Mouse (Mus musculus) limb, embryonic 14.5 days (tissue): Measurements from ENCODE around the gene Polh. TPM values are rescaled to one million over a fixed set of nuclear protein-coding genes. Genes with fewer than 3 reads are reported as not detected.

Source experiments
- ATAC-seq: fragments of 200-750 bp; cut with Nextera tagmentation; 2 replicates; pipeline ENCODE4 v1.8.0; 2017; ENCODE audit warnings: low read depth, moderate number of reproducible peaks, moderate TSS enrichment; ENCODE audit not compliant: low FRiP score
- DNase-seq: peaks from one replicate; pipeline ENCODE4 v3.0.0-alpha.2; 2015; ENCODE audit warnings: low spot score
- H3K27ac ChIP-seq: fragments of 300-500 bp; sonication (generic); replicated peaks from 2 replicates; pipeline ENCODE4 v1.5.1; 2014; ENCODE audit warnings: low read depth, mild to moderate bottlenecking, low read length, moderate library complexity, mixed read lengths
- H3K27me3 ChIP-seq: fragments of 300-500 bp; sonication (generic); 2 replicates; pipeline ENCODE4 v1.6.1; 2014; ENCODE audit warnings: low read length, mixed read lengths; ENCODE audit not compliant: control insufficient read depth, insufficient read depth
- H3K36me3 ChIP-seq: fragments of 300-500 bp; sonication (generic); 2 replicates; pipeline ENCODE4 v1.6.1; 2014; ENCODE audit warnings: mild to moderate bottlenecking, low read length, moderate library complexity, mixed read lengths; ENCODE audit not compliant: control insufficient read depth, insufficient read depth
- H3K4me1 ChIP-seq: fragments of 300-500 bp; sonication (generic); 2 replicates; pipeline ENCODE4 v1.6.1; 2014; ENCODE audit warnings: antibody characterized with exemption, low read length, mixed read lengths; ENCODE audit not compliant: control insufficient read depth, insufficient read depth
- H3K4me2 ChIP-seq: fragments of 300-500 bp; sonication (generic); replicated peaks from 2 replicates; pipeline ENCODE4 v1.6.1; 2014; ENCODE audit warnings: low read depth, mild to moderate bottlenecking, low read length, moderate library complexity; ENCODE audit not compliant: severe bottlenecking
- H3K4me3 ChIP-seq: fragments of 300-500 bp; sonication (generic); replicated peaks from 2 replicates; pipeline ENCODE4 v1.5.1; 2014; ENCODE audit warnings: low read length
- H3K9ac ChIP-seq: fragments of 300-500 bp; sonication (generic); 2 replicates; pipeline ENCODE4 v1.6.1; 2014; ENCODE audit warnings: mild to moderate bottlenecking, low read depth, low read length, moderate library complexity; ENCODE audit not compliant: severe bottlenecking
- H3K9me3 ChIP-seq: fragments of 300-500 bp; sonication (generic); 2 replicates; pipeline ENCODE4 v1.6.1; 2016; ENCODE audit warnings: low read length; ENCODE audit not compliant: control insufficient read depth
- POLR2A ChIP-seq: fragments of 200-500 bp; IDR thresholded peaks from 2 replicates; pipeline ENCODE4 v1.8.0; 2012; ENCODE audit warnings: inconsistent platforms, mild to moderate bottlenecking, moderate library complexity, borderline replicate concordance; ENCODE audit not compliant: insufficient read depth, insufficient read length; ENCODE audit errors: extremely low read depth
- WGBS: fragments of 180-500 bp; shearing (Covaris S2); extraction: QIAGEN DNeasy Blood & Tissue Kit; methylation state at CpG from one replicate; pipeline ENCODE4 v1.1.7; 2014; 5-methylcytosine and 5-hydroxymethylcytosine counted together
- polyA plus RNA-seq, 2 experiments: library from polyadenylated mRNA; depleted of rRNA in 1 of 2; stranded (reverse) in 1 of 2; unstranded in 1 of 2; fragments of >200 nt; fragmentation: Nextera tagmentation in 1 of 2; extraction: Ambion mirVana in 1 of 2; gene quantifications; 2 replicates each; pipeline versions ENCODE4 v1.2.1 to v1.2.3; 2012 to 2014

The Polh gene
- polyA plus RNA-seq, 2 experiments, result 9.2 to 15.7 TPM

DNA sequence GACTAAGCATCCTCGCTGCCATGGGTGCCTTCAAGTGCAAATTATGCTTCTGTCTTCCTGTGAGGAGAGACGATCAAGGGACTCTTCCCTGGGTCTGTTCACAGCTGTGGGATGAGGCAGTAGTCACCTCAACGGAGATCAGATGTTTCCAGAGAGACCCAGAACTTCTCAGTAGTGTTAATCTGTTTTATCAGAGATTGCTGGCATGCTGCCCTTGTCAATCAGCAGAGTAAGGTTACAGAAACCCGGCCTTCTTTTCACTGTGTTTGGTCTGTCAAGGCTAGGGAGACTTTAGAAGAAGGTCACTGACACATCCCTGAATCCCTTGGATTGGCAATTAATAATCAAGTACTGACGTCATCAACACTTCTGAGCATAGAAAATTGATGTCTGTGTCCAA, 35.0 kb upstream of the Polh start:
- ATAC-seq (no peak), DNase-seq (no peak)
- H3K9ac ChIP-seq, result no peak overlapping the region
- H3K4me1 ChIP-seq, result no peaks in the 10 kb centered on the region
- peaks cover 85% of the 10 kb centered on the region for H3K36me3 ChIP-seq
- TF ChIP-seq POLR2A, result no peak
- no peaks in the 10 kb centered on the region for H3K9me3 ChIP-seq
- H3K4me3 ChIP-seq, result no peak overlapping the region
- H3K27ac ChIP-seq, result no peak overlapping the region
- WGBS, result 82% methylated on average over 5 of the region's 5 CpGs
- no peak overlapping the region for H3K4me2 ChIP-seq
- H3K27me3 ChIP-seq, result no peaks in the 10 kb centered on the region

DNA sequence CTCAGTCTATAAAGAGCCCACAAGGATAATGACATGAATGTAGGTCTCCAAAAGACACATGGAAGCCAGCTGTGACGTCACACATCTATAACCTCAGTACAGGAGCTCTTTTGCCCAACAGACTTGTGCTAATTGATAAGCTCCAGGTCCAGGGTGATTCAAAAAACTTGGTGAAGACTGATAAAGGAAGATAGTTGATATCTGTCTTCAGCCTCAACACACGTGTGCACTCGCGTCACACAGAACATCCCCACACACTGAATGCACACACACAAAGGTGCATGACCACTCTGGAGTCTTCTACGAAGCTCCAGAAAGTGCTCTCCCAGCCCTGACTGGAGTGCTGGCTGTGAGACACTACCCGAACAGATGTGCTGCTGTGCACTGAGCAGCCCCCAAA, 34.6 kb upstream of the Polh start:
- ATAC-seq, result no peak
- H3K27me3 ChIP-seq, result no peaks in the 10 kb centered on the region
- 95% methylated on average over 6 of the region's 6 CpGs for WGBS
- no peak overlapping the region for H3K4me3 ChIP-seq
- no peak for TF ChIP-seq POLR2A
- H3K4me2 ChIP-seq, result no peak overlapping the region
- no peak overlapping the region for H3K9ac ChIP-seq
- H3K9me3 ChIP-seq, result no peaks in the 10 kb centered on the region
- DNase-seq, result no peak
- no peaks in the 10 kb centered on the region for H3K4me1 ChIP-seq
- peaks cover 82% of the 10 kb centered on the region for H3K36me3 ChIP-seq
- H3K27ac ChIP-seq, result no peak overlapping the region

DNA sequence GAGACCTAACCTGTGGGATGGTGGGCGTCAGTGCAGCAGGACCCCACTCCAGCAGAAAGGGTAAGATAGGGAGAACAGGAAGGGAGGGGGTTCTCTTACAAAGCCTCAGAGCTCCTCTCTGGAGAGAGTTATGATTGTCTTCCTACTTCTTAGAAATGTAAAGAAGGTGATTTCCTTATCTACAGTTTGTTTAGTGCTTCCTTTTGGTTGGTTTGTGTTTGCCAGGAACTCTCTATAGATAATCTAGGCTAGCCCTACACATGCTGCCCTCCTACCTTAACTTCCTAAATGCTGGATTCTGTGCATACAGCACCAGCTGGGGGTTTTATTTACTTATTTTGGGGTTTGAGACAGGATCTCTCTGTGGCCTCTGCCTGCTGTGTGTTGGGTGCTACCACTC, 33.6 kb upstream of the Polh start:
- H3K27me3 ChIP-seq, result no peaks in the 10 kb centered on the region
- H3K4me1 ChIP-seq, result no peaks in the 10 kb centered on the region
- no peak overlapping the region for H3K4me3 ChIP-seq
- peaks cover 80% of the 10 kb centered on the region for H3K36me3 ChIP-seq
- H3K9ac ChIP-seq, result no peak overlapping the region
- DNase-seq, result no peak
- WGBS, result 95% methylated on average over 1 of the region's 1 CpGs
- no peak overlapping the region for H3K27ac ChIP-seq
- H3K4me2 ChIP-seq, result no peak overlapping the region
- no peak for TF ChIP-seq POLR2A
- ATAC-seq, result no peak
- H3K9me3 ChIP-seq, result no peaks in the 10 kb centered on the region

DNA sequence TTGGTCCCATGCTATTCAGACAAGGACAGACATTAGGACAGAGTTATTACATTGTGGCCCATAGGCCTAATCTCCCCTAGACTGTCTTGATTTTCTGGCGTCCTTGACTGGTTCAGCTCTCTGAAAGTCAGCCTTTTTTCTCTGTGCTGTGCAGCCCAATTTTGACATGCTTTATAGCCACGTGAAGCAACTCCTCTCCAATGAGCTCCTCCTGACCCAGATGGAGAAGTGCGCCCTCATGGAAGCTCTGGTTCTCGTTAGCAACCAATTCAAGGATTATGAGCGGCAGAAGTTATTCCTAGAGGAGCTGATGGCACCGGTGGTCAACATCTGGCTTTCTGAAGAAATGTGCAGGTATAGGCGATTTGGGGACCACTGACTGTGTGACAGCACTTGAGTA, 25.1 kb upstream of the Polh start:
- Histone ChIP-seq H3K9ac (no peak overlapping the region), H3K27ac (no peak overlapping the region), H3K36me3 (peaks cover 93% of the 10 kb centered on the region), H3K4me1 (no peaks in the 10 kb centered on the region), H3K4me2 (no peak overlapping the region), H3K4me3 (no peak overlapping the region), H3K27me3 (no peaks in the 10 kb centered on the region), H3K9me3 (no peaks in the 10 kb centered on the region)
- ATAC-seq, result no peak
- TF ChIP-seq POLR2A, result no peak
- DNase-seq, result no peak
- 36% methylated on average over 7 of the region's 7 CpGs for WGBS

DNA sequence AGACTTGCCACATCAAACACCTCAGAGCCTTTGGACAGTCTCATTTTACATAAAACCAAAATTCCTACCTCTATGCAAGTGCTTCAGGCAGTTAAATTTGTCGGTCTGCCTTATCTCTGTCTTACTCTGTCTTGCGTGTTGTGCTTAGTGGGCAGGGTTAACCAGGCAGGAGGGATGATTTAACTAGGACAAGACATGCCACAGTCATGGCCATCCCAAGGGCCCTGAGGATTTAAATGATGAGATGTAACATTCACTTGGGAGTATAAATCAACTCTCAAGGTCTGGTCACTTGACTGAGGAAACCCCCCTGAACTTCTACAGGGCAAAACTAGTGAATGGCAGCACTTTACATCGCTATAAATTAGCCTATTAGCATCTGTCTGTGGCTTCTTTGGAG, 19.2 kb upstream of the Polh start:
- H3K9me3 ChIP-seq, result no peaks in the 10 kb centered on the region
- no peak overlapping the region for H3K4me2 ChIP-seq
- H3K9ac ChIP-seq, result no peak overlapping the region
- 89% methylated on average over 3 of the region's 3 CpGs for WGBS
- H3K36me3 ChIP-seq, result peaks cover 98% of the 10 kb centered on the region
- no peak overlapping the region for H3K27ac ChIP-seq
- no peaks in the 10 kb centered on the region for H3K4me1 ChIP-seq
- H3K27me3 ChIP-seq, result no peaks in the 10 kb centered on the region
- no peak for TF ChIP-seq POLR2A
- no peak for ATAC-seq
- no peak overlapping the region for H3K4me3 ChIP-seq
- no peak for DNase-seq

DNA sequence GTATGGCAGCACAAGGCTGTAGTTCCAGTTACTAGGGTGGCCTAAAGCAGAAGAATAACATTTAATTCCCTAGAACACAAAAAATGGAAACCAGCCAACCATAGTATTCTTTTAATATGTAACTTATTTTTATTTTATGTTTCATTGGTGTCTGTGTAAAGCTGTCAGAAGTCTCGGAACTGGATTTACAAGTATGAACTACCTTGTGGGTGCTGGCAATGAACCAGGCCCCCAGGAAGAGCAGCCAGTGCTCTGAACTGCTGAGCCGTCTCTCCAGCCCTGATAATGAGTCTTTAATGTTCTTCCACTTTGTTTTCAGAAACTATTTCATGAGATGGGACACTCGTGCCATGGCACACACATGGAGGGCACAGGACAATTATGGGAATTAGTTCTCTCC, 8.1 kb upstream of the Polh start:
- H3K9me3 ChIP-seq, result no peaks in the 10 kb centered on the region
- DNase-seq, result no peak
- H3K36me3 ChIP-seq, result peaks cover 91% of the 10 kb centered on the region
- ATAC-seq, result no peak
- H3K27ac ChIP-seq, result no peak overlapping the region
- no peak overlapping the region for H3K4me2 ChIP-seq
- TF ChIP-seq POLR2A, result no peak
- H3K4me3 ChIP-seq, result no peak overlapping the region
- 90% methylated on average over 3 of the region's 3 CpGs for WGBS
- no peaks in the 10 kb centered on the region for H3K27me3 ChIP-seq
- no peaks in the 10 kb centered on the region for H3K4me1 ChIP-seq
- no peak overlapping the region for H3K9ac ChIP-seq
